Mouse (Mus musculus) G1E (cell line): ENCODE results near the gene Odf3b.

Experiments used
- CTCF ChIP-seq: IDR thresholded peaks from 2 replicates; pipeline ENCODE4 v1.5.1; 2012; ENCODE audit warnings: low read depth, low read length, inconsistent platforms, mixed read lengths
- GATA1 ChIP-seq: IDR thresholded peaks from 2 replicates; pipeline ENCODE4 v1.6.1; 2012; ENCODE audit warnings: borderline replicate concordance, low read length, inconsistent platforms, mixed read lengths
- POLR2AphosphoS5 ChIP-seq: IDR thresholded peaks from 2 replicates; pipeline ENCODE4 v1.6.1; 2012; ENCODE audit warnings: low read depth, low read length, inconsistent platforms; ENCODE audit not compliant: insufficient replicate concordance
- TAL1 ChIP-seq: conservative IDR thresholded peaks from 2 replicates; pipeline ENCODE4 v1.6.1; 2012; ENCODE audit warnings: low read depth, low read length, inconsistent platforms, mixed read lengths

- no peak for TF ChIP-seq TAL1
- peak; percentile 30; the same call in 1 of the 2 replicates for TF ChIP-seq CTCF
- TF ChIP-seq GATA1: no peak
- no peak; the same call in 1 of the 2 replicates for TF ChIP-seq POLR2AphosphoS5
Observed at GRCm38 (mm10) chr15:89373027-89373761, 5.9 kb downstream of the Odf3b start.
